Mouse (Mus musculus) neural tube, embryonic 14.5 days (tissue): ENCODE data around the gene Olfr1275. TPM values are rescaled to one million over a fixed set of nuclear protein-coding genes. Genes with fewer than 3 reads are reported as not detected.

ENCODE experiments used
- ATAC-seq: fragments of 200-750 bp; cut with Nextera tagmentation; 2 replicates; pipeline ENCODE4 v1.8.0; 2017; ENCODE audit warnings: low read depth, mild to moderate bottlenecking, moderate TSS enrichment, moderate library complexity
- H3K27ac ChIP-seq: fragments of 300-500 bp; sonication (generic); 2 replicates; pipeline ENCODE4 v1.5.1; 2014; ENCODE audit warnings: low read depth, mild to moderate bottlenecking, control low read depth, low read length, moderate library complexity, mixed read lengths
- H3K27me3 ChIP-seq: fragments of 300-500 bp; sonication (generic); 2 replicates; pipeline ENCODE4 v1.6.1; 2014; ENCODE audit warnings: low read length; ENCODE audit not compliant: control insufficient read depth, insufficient read depth
- H3K36me3 ChIP-seq: fragments of 300-500 bp; sonication (generic); 2 replicates; pipeline ENCODE4 v1.6.1; 2014; ENCODE audit warnings: low read length, mixed read lengths; ENCODE audit not compliant: control insufficient read depth, insufficient read depth
- H3K4me1 ChIP-seq: fragments of 300-500 bp; sonication (generic); 2 replicates; pipeline ENCODE4 v1.6.1; 2014; ENCODE audit warnings: low read length; ENCODE audit not compliant: control insufficient read depth, insufficient read depth
- H3K4me2 ChIP-seq: fragments of 300-500 bp; sonication (generic); 2 replicates; pipeline ENCODE4 v1.6.1; 2014; ENCODE audit warnings: mild to moderate bottlenecking, low read depth, low read length, control low read depth
- H3K4me3 ChIP-seq: fragments of 300-500 bp; sonication (generic); 2 replicates; pipeline ENCODE4 v1.5.1; 2014; ENCODE audit warnings: low read depth, low read length, control low read depth, mixed read lengths
- H3K9ac ChIP-seq: fragments of 300-500 bp; sonication (generic); replicated peaks from 2 replicates; pipeline ENCODE4 v1.6.1; 2014; ENCODE audit warnings: low read depth, mild to moderate bottlenecking, control low read depth, low read length, mixed read lengths
- H3K9me3 ChIP-seq: fragments of 300-500 bp; sonication (generic); 2 replicates; pipeline ENCODE4 v1.6.1; 2016; ENCODE audit warnings: low read length; ENCODE audit not compliant: control insufficient read depth
- WGBS: fragments of 180-500 bp; shearing (Covaris S2); extraction: QIAGEN DNeasy Blood & Tissue Kit; methylation state at CpG from one replicate; pipeline ENCODE4 v1.1.7; 2014; 5-methylcytosine and 5-hydroxymethylcytosine counted together
- polyA plus RNA-seq: library from polyadenylated mRNA; unstranded; fragments of >200 nt; fragmentation: Nextera tagmentation; extraction: Ambion mirVana; gene quantifications from 2 replicates; pipeline ENCODE4 v1.2.1, GENCODE M21; 2014

Olfr1275 gene
- not detected in 2 replicates for polyA plus RNA-seq

DNA sequence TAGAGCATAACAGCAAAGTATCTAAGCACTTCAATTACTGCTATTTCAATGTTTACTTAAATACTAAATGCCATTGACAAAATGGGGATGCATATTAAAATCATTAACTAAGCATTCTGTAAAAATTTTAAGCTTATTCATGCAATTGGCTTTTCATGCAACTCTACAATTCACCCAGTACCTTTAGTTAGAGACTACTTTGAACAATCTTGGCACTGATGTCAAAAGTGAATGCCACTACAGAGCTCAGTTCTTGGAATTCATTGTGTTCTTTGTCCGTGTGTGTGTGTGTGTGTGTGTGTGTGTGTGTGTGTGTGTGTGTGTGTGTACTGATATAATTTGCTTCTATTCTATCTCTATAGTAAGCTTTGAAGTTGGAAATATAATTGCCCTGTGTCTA, at the start of gene Olfr1275:
Olfr1275 (minus strand) TSS at position 101 of the 400 bp plus-strand sequence.
- no peaks in the 10 kb centered on the region for H3K4me1 ChIP-seq
- no peaks in the 10 kb centered on the region for H3K27me3 ChIP-seq
- no peak within 1 kb of the TSS for H3K4me2 ChIP-seq
- H3K9ac ChIP-seq = no peak within 1 kb of the TSS
- H3K27ac ChIP-seq = no peak within 1 kb of the TSS
- WGBS = 89% methylated on average over 1 of the region's 1 CpGs
- no peaks in the 10 kb centered on the region for H3K36me3 ChIP-seq
- H3K9me3 ChIP-seq = no peaks in the 10 kb centered on the region
- H3K4me3 ChIP-seq = no peak within 1 kb of the TSS
- ATAC-seq = no peak

DNA sequence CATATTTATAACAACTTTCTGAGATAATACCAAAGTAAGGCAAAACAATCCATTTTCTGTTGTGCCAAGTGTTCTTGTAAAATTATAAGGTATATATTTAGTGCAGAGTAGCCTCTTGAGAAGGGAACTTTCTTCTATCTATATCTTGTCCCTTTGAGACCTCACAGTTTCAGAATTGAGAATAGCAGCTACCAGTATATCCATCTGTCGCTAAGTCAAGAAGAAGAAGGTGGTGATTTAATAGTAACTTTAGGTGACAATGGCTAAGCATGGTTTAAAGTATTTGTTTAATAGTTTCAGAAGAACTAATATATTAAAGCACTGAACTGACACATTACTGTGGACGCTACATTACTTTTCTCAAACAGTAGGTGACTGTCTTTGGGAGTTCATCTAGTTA, 38.9 kb upstream of the Olfr1275 start, which contains the start of gene Olfr1277:
Olfr1277 (minus strand) TSS at position 101 of the 400 bp plus-strand sequence.
- Histone ChIP-seq H3K4me1 (no peaks in the 10 kb centered on the region), H3K27ac (no peak within 1 kb of the TSS), H3K4me2 (no peak within 1 kb of the TSS), H3K9ac (no peak within 1 kb of the TSS), H3K9me3 (no peaks in the 10 kb centered on the region), H3K36me3 (no peaks in the 10 kb centered on the region), H3K4me3 (no peak within 1 kb of the TSS), H3K27me3 (no peaks in the 10 kb centered on the region)
- no peak for ATAC-seq
- 83% methylated on average over 2 of the region's 2 CpGs for WGBS

DNA sequence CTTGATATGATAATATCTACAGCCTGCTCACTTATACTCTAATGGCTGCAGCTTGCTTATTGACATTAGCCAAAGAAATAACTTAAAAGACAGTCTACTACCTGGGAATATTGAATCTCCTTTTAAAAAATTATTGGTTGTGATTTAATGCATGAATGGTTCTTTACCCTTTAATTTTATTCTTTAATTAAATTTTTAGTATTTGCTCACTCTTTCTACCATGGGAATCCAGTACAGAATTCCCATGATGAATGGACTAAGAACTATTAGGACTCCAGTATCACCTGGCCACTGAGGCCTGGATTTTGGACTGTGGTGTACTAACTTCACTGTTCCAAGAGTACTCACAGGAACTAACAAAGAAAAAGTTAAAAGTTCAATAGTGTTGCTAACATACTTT, 19.1 kb upstream of the Olfr1275 start, which contains the start of gene Olfr1276:
Olfr1276 (plus strand) TSS at position 301 of the 400 bp plus-strand sequence.
- no peak for ATAC-seq
- Histone ChIP-seq H3K4me2 (no peak within 1 kb of the TSS), H3K4me1 (no peaks in the 10 kb centered on the region), H3K27me3 (no peaks in the 10 kb centered on the region), H3K9ac (no peak within 1 kb of the TSS), H3K36me3 (no peaks in the 10 kb centered on the region), H3K27ac (no peak within 1 kb of the TSS), H3K4me3 (no peak within 1 kb of the TSS), H3K9me3 (no peaks in the 10 kb centered on the region)

GRCm38 (mm10) chr2:111229502-111229901, 5.6 kb downstream of the Olfr1275 start, which contains the start of gene 4930430A15Rik:
4930430A15Rik (minus strand) TSS chr2:111229602.
- no peak within 1 kb of the TSS for H3K27ac ChIP-seq
- no peak for ATAC-seq
- no peak within 1 kb of the TSS for H3K4me3 ChIP-seq
- H3K4me2 ChIP-seq = no peak within 1 kb of the TSS
- no peaks in the 10 kb centered on the region for H3K4me1 ChIP-seq
- no peaks in the 10 kb centered on the region for H3K9me3 ChIP-seq
- WGBS = 91% methylated on average over 6 of the region's 6 CpGs
- no peaks in the 10 kb centered on the region for H3K27me3 ChIP-seq
- H3K36me3 ChIP-seq = no peaks in the 10 kb centered on the region
- H3K9ac ChIP-seq = no peak within 1 kb of the TSS

GRCm38 (mm10) chr2:111182068-111182467, 53.0 kb downstream of the Olfr1275 start:
- H3K36me3 ChIP-seq = no peaks in the 10 kb centered on the region
- H3K9me3 ChIP-seq = no peaks in the 10 kb centered on the region
- H3K4me3 ChIP-seq = no peak overlapping the region
- no peak overlapping the region for H3K27ac ChIP-seq
- no peak for ATAC-seq
- no peak overlapping the region for H3K9ac ChIP-seq
- 95% methylated on average over 11 of the region's 11 CpGs for WGBS
- no peak overlapping the region for H3K4me2 ChIP-seq
- no peaks in the 10 kb centered on the region for H3K4me1 ChIP-seq
- no peaks in the 10 kb centered on the region for H3K27me3 ChIP-seq

Other genes starting within 250 kb of the Olfr1275 start
- not detected in 2 replicates for gene Gm13941, start 129.3 kb downstream of the Olfr1275 start, polyA plus RNA-seq
- not detected in 2 replicates for gene Gm15130, start 82.3 kb downstream of the Olfr1275 start, polyA plus RNA-seq
- gene 4930430A15Rik, start 5.7 kb downstream of the Olfr1275 start, polyA plus RNA-seq = not detected in 2 replicates
- not detected in 2 replicates for gene Olfr1276, start 19.2 kb upstream of the Olfr1275 start, polyA plus RNA-seq
- not detected in 2 replicates for gene Olfr1277, start 38.8 kb upstream of the Olfr1275 start, polyA plus RNA-seq
- gene Olfr1278, start 54.9 kb upstream of the Olfr1275 start, polyA plus RNA-seq = not detected in 2 replicates
- gene Olfr1279, start 65.3 kb upstream of the Olfr1275 start, polyA plus RNA-seq = not detected in 2 replicates
- gene Olfr1280, start 78.7 kb upstream of the Olfr1275 start, polyA plus RNA-seq = not detected in 2 replicates
- gene Olfr1281, start 91.2 kb upstream of the Olfr1275 start, polyA plus RNA-seq = not detected in 2 replicates
- not detected in 2 replicates for gene Olfr1282, start 100.8 kb upstream of the Olfr1275 start, polyA plus RNA-seq
- gene Olfr1283, start 131.5 kb upstream of the Olfr1275 start, polyA plus RNA-seq = not detected in 2 replicates
- gene Olfr1284, start 140.2 kb upstream of the Olfr1275 start, polyA plus RNA-seq = not detected in 2 replicates
- not detected in 2 replicates for gene Olfr1286, start 187.8 kb upstream of the Olfr1275 start, polyA plus RNA-seq
- not detected in 2 replicates for gene Olfr1287, start 213.9 kb upstream of the Olfr1275 start, polyA plus RNA-seq
- not detected in 2 replicates for gene Olfr1288, start 238.8 kb upstream of the Olfr1275 start, polyA plus RNA-seq
- not detected in 2 replicates for gene Olfr1289, start 245.5 kb upstream of the Olfr1275 start, polyA plus RNA-seq